Mouse (Mus musculus): ENCODE measurements around the gene Gper1. TPM values are rescaled to one million over a fixed set of nuclear protein-coding genes. Genes with fewer than 3 reads are reported as not detected.
"Not testable (repeated sequence)": the region's sequence is repeated elsewhere in the genome, so short reads cannot be mapped to it uniquely, and the experiment has no call there.

Gene Gper1
- total RNA-seq, 1 experiment from 2014 or later, result not detected

- ATAC-seq (replicated peaks in 1 of 2; ENCODE audit: insufficient read depth in 1 of 2, low FRiP score in 2 of 2, low TSS enrichment in 1 of 2, low read depth in 1 of 2, poor library complexity in 2 of 2, severe bottlenecking in 2 of 2), result peak in 1 of 2 experiments; percentile 11; a peak in 2 of 4 replicates
These were observed 34.0 kb upstream of the Gper1 start for GRCm38 (mm10) chr5:139388694-139389675.

- ATAC-seq (replicated peaks in 1 of 2; ENCODE audit: insufficient read depth in 1 of 2, low FRiP score in 2 of 2, low TSS enrichment in 1 of 2, low read depth in 1 of 2, poor library complexity in 2 of 2, severe bottlenecking in 2 of 2), result no peak; a peak in 1 of 4 replicates
These were observed 33.3 kb upstream of the Gper1 start for GRCm38 (mm10) chr5:139389676-139390061.

DNA sequence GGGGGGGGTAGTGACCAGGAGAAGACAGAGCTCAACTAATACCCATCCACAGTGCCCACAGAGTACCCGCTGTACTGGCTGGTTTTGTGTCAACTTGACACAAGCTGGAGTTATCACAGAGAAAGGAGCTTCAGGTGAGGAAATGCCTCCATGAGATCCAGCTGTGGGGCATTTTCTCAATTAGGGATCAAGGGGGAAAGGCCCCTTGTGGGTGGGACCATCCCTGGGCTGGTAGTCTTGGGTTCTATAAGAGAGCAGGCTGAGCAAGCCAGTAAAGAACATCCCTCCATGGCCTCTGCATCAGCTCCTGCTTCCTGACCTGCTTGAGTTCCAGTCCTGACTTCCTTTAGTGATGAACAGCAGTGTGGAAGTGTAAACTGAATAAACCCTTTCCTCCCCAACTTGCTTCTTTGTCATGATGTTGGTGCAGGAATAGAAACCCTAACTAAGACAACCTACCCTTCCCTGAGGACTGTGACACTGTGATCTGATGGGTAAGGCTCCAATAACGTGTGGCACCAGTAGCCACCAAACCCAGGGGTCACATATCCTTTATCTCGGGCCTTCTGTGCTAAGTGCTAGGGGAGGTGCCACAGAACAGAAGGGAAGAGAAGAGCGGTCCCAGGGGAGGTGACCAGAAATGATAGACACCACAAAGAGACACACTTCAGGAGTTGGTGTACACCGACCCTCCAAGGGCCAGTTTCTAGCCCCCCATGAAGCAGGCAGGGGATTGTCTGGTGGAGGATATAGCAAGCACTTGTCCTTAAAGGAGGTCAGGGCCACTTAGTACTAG lies 32.4 kb upstream of the Gper1 start:
- not testable (repeated sequence) for ATAC-seq (replicated peaks in 1 of 2; ENCODE audit: insufficient read depth in 1 of 2, low FRiP score in 2 of 2, low TSS enrichment in 1 of 2, low read depth in 1 of 2, poor library complexity in 2 of 2, severe bottlenecking in 2 of 2)

DNA sequence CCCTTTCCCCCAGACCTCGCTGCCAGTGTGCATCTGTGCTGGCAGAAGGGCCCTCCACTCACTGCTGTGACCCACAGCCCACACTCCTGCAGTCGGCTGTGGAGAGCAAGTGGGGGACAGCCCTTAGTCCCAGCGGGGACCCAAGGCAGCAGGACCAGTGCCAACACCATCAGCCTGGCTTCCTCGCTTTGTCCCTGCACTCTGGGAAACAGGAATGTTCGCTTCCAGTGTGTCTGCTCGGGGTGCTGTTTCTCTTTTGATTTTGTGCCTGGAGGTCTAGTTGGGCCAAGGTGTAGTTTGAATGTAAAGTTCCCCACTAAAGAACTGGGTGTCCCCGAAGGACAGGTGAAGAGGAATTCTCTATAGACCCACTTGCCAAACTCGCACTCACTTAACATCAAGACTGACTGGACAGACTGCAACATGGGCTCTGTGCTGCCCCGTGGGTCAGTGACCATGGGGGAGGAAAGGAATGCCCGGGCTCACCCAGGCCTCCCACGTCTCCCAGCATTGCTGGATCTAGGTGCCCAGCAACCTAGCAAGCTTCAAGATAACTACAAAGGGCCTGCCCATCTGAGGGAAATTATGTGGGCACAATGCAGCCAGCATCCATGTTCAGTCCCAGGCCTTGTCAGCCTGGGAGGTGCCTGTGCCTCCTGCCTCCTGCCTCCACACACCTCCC lies 31.5 kb upstream of the Gper1 start:
- no peak for ATAC-seq (replicated peaks in 1 of 2; ENCODE audit: insufficient read depth in 1 of 2, low FRiP score in 2 of 2, low TSS enrichment in 1 of 2, low read depth in 1 of 2, poor library complexity in 2 of 2, severe bottlenecking in 2 of 2)

GRCm38 (mm10) chr5:139392219-139393196 lies 30.4 kb upstream of the Gper1 start:
- ATAC-seq (replicated peaks in 1 of 2; ENCODE audit: insufficient read depth in 1 of 2, low FRiP score in 2 of 2, low TSS enrichment in 1 of 2, low read depth in 1 of 2, poor library complexity in 2 of 2, severe bottlenecking in 2 of 2), result no peak

- ATAC-seq (replicated peaks in 1 of 2; ENCODE audit: insufficient read depth in 1 of 2, low FRiP score in 2 of 2, low TSS enrichment in 1 of 2, low read depth in 1 of 2, poor library complexity in 2 of 2, severe bottlenecking in 2 of 2), result no peak
These were observed 29.8 kb upstream of the Gper1 start for GRCm38 (mm10) chr5:139393197-139393588.

DNA sequence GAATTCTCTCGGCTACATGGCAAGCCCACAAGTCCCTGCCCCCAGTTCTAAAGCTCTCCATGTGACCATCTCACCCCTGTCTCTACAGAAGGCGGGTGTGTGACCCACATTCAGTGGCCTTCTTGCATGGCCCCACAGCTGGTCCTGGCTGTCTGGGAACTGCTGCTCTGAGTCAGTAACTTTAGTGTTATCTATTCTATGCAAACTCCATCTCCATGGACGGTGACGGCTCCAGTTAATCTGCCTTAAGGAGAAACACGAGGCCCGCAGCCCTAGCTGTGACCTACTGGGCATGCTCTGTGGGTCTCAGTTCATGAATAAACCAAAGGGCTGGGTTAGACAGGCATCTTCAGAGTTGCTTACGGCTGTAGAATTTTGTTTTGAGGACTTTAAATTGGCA lies 28.6 kb upstream of the Gper1 start:
- ATAC-seq (replicated peaks in 1 of 2; ENCODE audit: insufficient read depth in 1 of 2, low FRiP score in 2 of 2, low TSS enrichment in 1 of 2, low read depth in 1 of 2, poor library complexity in 2 of 2, severe bottlenecking in 2 of 2), result no peak

GRCm38 (mm10) chr5:139395528-139395927 lies 27.4 kb upstream of the Gper1 start:
- no peak for ATAC-seq (replicated peaks in 1 of 2; ENCODE audit: insufficient read depth in 1 of 2, low FRiP score in 2 of 2, low TSS enrichment in 1 of 2, low read depth in 1 of 2, poor library complexity in 2 of 2, severe bottlenecking in 2 of 2)

DNA sequence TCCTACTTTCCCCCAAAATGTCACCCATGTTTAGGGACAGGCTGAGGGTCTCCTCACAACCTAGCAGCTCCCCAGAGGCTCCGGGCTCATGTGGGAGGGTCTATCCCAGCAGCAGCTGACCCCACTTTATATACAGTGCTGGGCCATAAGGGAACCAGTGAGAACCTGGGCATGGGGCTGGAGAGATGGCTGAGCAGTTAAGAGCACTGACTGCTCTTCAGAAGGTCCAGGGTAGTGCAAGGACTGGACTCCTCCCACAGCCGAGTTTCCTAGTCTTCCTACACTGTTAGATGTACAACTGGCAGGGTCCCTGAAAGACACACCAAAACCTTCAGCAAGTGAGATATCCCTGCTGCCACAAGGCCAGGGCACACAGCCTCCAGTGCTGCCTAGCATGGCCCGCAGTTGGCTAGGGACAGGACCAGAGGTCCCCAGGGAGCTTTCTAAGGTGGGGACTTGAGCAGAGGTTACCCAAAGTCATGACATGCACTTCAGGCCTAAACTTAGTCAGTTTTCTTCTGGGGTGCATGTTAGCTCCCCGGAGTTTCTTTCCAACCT lies 25.5 kb upstream of the Gper1 start:
- ATAC-seq (replicated peaks in 1 of 2; ENCODE audit: insufficient read depth in 1 of 2, low FRiP score in 2 of 2, low TSS enrichment in 1 of 2, low read depth in 1 of 2, poor library complexity in 2 of 2, severe bottlenecking in 2 of 2), result no peak

- ATAC-seq (replicated peaks in 1 of 2; ENCODE audit: insufficient read depth in 1 of 2, low FRiP score in 2 of 2, low TSS enrichment in 1 of 2, low read depth in 1 of 2, poor library complexity in 2 of 2, severe bottlenecking in 2 of 2), result peak; percentile 57 to 73
These were observed 24.8 kb upstream of the Gper1 start for GRCm38 (mm10) chr5:139397959-139398753.

- ATAC-seq (replicated peaks in 1 of 2; ENCODE audit: insufficient read depth in 1 of 2, low FRiP score in 2 of 2, low TSS enrichment in 1 of 2, low read depth in 1 of 2, poor library complexity in 2 of 2, severe bottlenecking in 2 of 2), result no peak
These were observed 24.2 kb upstream of the Gper1 start for GRCm38 (mm10) chr5:139398786-139399185.

DNA sequence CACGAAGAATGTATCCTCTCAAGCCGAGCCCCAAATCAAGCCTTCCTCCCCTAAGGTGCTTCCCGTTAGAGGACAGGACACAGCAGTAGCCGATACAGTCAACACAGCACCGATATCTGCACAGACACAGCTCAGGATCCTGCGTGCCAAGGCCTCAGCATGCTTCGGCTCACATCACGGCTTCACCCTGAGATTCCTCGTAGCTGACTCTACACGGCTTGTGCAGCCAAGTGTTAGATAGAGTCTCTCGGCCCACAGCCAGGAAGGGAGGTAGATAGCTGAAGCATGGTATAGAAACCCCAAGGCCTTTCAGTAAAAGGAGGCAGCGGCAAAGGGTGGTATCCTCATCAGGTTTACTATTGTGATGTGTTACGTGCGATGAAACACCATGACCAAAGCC lies 23.0 kb upstream of the Gper1 start:
- no peak for ATAC-seq (replicated peaks in 1 of 2; ENCODE audit: insufficient read depth in 1 of 2, low FRiP score in 2 of 2, low TSS enrichment in 1 of 2, low read depth in 1 of 2, poor library complexity in 2 of 2, severe bottlenecking in 2 of 2)

DNA sequence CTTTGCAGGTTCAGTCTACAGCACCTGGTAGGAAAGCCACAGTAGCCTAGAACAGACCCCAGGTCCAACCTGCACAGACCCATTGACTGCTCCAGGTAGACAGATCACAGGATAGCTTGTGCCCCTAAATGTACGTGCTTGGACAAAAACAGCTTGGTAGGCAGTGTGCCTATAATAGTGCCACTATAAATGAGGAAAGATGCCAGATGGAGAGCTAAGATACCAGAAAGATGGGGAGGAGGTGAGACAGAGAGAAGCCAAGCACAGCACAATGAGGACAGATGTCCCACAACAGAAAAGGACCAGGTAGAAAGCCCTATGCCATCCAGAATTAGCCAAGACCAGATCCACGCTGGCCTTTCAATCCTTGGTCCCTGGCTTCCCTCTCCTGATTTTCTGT lies 20.8 kb upstream of the Gper1 start:
- no peak for ATAC-seq (replicated peaks in 1 of 2; ENCODE audit: insufficient read depth in 1 of 2, low FRiP score in 2 of 2, low TSS enrichment in 1 of 2, low read depth in 1 of 2, poor library complexity in 2 of 2, severe bottlenecking in 2 of 2)

DNA sequence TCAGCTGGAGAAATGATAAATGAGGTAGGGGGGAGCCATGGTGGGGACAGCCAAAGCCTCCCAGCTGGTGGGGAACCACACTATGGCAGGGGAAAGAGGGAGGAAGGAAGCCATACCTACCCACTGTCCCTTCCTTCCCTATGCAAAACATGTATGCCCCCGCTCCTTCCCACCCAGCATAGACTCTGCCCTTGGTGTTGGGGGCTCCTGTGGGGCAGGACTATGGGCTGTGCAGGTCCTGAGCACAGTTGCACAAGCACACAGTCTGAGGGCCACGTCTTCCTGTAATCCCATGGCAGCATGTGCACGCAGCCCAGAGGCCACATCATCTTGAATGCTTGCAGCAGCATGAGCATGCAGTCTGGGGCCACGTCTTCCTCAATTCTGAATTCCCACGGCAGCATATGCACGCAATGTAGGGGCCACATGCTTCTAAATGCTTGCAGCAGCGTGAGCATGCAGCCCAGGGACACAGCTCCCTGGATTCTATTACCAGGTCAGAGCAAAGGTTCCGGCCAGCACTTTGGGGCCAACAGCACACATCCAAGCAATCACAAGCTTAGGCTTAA lies 19.2 kb upstream of the Gper1 start:
- peak; percentile 25 to 33 for ATAC-seq (replicated peaks in 1 of 2; ENCODE audit: insufficient read depth in 1 of 2, low FRiP score in 2 of 2, low TSS enrichment in 1 of 2, low read depth in 1 of 2, poor library complexity in 2 of 2, severe bottlenecking in 2 of 2)

- ATAC-seq (replicated peaks in 1 of 2; ENCODE audit: insufficient read depth in 1 of 2, low FRiP score in 2 of 2, low TSS enrichment in 1 of 2, low read depth in 1 of 2, poor library complexity in 2 of 2, severe bottlenecking in 2 of 2), result peak; percentile 40 to 41; a peak in 3 of 4 replicates
These were observed 18.1 kb upstream of the Gper1 start, which contains the start of gene C130050O18Rik for GRCm38 (mm10) chr5:139404801-139405401. C130050O18Rik (plus strand) TSS chr5:139405280.
